Mouse (Mus musculus) stomach, postnatal 0 days (tissue): ENCODE measurements around the gene Cask. TPM values are rescaled to one million over a fixed set of nuclear protein-coding genes. Genes with fewer than 3 reads are reported as not detected.

Experiments used
- ATAC-seq: fragments of 200-750 bp; cut with Nextera tagmentation; 2 replicates; pipeline ENCODE4 v1.8.0; 2017; ENCODE audit not compliant: low FRiP score, low TSS enrichment
- DNase-seq: peaks from one replicate; pipeline ENCODE4 v3.0.0-alpha.2; 2016; ENCODE audit warnings: low spot score
- H3K27ac ChIP-seq: fragments of 300-500 bp; sonication (generic); replicated peaks from 2 replicates; pipeline ENCODE4 v1.5.1; 2014; ENCODE audit warnings: mild to moderate bottlenecking, control low read depth
- H3K27me3 ChIP-seq: fragments of 300-500 bp; sonication (generic); 2 replicates; pipeline ENCODE4 v1.6.1; 2014; ENCODE audit warnings: low read length; ENCODE audit not compliant: control insufficient read depth, insufficient read depth
- H3K36me3 ChIP-seq: fragments of 300-500 bp; sonication (generic); 2 replicates; pipeline ENCODE4 v1.6.1; 2014; ENCODE audit warnings: low read length, mixed read lengths; ENCODE audit not compliant: control insufficient read depth, insufficient read depth
- H3K4me1 ChIP-seq: fragments of 300-500 bp; sonication (generic); replicated peaks from 2 replicates; pipeline ENCODE4 v1.6.1; 2014; ENCODE audit warnings: antibody characterized with exemption; ENCODE audit not compliant: control insufficient read depth, insufficient read depth
- H3K4me2 ChIP-seq: fragments of 300-500 bp; sonication (generic); replicated peaks from 2 replicates; pipeline ENCODE4 v1.6.1; 2014; ENCODE audit warnings: low read depth, mild to moderate bottlenecking, control low read depth, moderate library complexity
- H3K4me3 ChIP-seq: fragments of 300-500 bp; sonication (generic); 2 replicates; pipeline ENCODE4 v1.5.1; 2014; ENCODE audit warnings: low read depth, low read length, control low read depth
- H3K9ac ChIP-seq: fragments of 300-500 bp; sonication (generic); 2 replicates; pipeline ENCODE4 v1.6.1; 2014; ENCODE audit warnings: mild to moderate bottlenecking, low read length, control low read depth, mixed read lengths
- H3K9me3 ChIP-seq: fragments of 300-500 bp; sonication (generic); 2 replicates; pipeline ENCODE4 v1.6.1; 2016; ENCODE audit warnings: low read length; ENCODE audit not compliant: control insufficient read depth
- CTCF ChIP-seq: IDR thresholded peaks from 2 replicates; pipeline ENCODE4 v1.5.1; 2016; ENCODE audit warnings: antibody characterized with exemption, low read depth, mild to moderate bottlenecking, moderate library complexity
- EP300 ChIP-seq: optimal IDR thresholded peaks from 2 replicates; pipeline ENCODE3; 2016; ENCODE audit warnings: antibody characterized with exemption
- WGBS: fragments of 180-500 bp; shearing (Covaris S2); extraction: QIAGEN DNeasy Blood & Tissue Kit; methylation state at CpG from one replicate; pipeline ENCODE4 v1.1.7; 2014; 5-methylcytosine and 5-hydroxymethylcytosine counted together
- polyA plus RNA-seq: library from polyadenylated mRNA; unstranded; fragments of >200 nt; fragmentation: Nextera tagmentation; extraction: Ambion mirVana; gene quantifications from 2 replicates; pipeline ENCODE4 v1.2.1, GENCODE M21; 2015

Gene Cask
- polyA plus RNA-seq, 1 experiment from 2014 or later: 9.3 TPM

GRCm38 (mm10) chrX:13710174-13710573 is 141.0 kb downstream of the Cask start:
- no peak overlapping the region for H3K4me3 ChIP-seq
- H3K36me3 ChIP-seq: no peaks in the 10 kb centered on the region

GRCm38 (mm10) chrX:13705051-13705450 is 146.1 kb downstream of the Cask start:
- no peak overlapping the region for H3K27ac ChIP-seq
- ATAC-seq (no peak), DNase-seq (peak; percentile 30)
- no peak overlapping the region for H3K4me3 ChIP-seq
- H3K36me3 ChIP-seq: no peaks in the 10 kb centered on the region
- H3K27me3 ChIP-seq: no peaks in the 10 kb centered on the region
- H3K9ac ChIP-seq: no peak overlapping the region
- no peak overlapping the region for H3K4me2 ChIP-seq
- no peaks in the 10 kb centered on the region for H3K9me3 ChIP-seq
- WGBS: 20% methylated on average over 2 of the region's 2 CpGs
- H3K4me1 ChIP-seq: no peaks in the 10 kb centered on the region
- no peak for TF ChIP-seq EP300
- TF ChIP-seq CTCF: no peak

More at GRCm38 (mm10) chrX:13710174-13710573, 141.0 kb downstream of the Cask start:
- WGBS: 23% methylated on average over 2 of the region's 2 CpGs
- DNase-seq: peak; percentile 52
- Histone ChIP-seq H3K27me3 (no peaks in the 10 kb centered on the region), H3K9ac (no peak overlapping the region), H3K27ac (no peak overlapping the region), H3K4me1 (no peaks in the 10 kb centered on the region), H3K4me2 (no peak overlapping the region), H3K9me3 (no peaks in the 10 kb centered on the region)
- TF ChIP-seq CTCF (peak; percentile 89), EP300 (no peak)
- no peak for ATAC-seq

- Histone ChIP-seq H3K4me2 (no peak overlapping the region), H3K27me3 (no peaks in the 10 kb centered on the region), H3K4me1 (no peaks in the 10 kb centered on the region), H3K4me3 (no peak overlapping the region), H3K27ac (no peak overlapping the region), H3K9ac (no peak overlapping the region), H3K9me3 (no peaks in the 10 kb centered on the region), H3K36me3 (no peaks in the 10 kb centered on the region)
- TF ChIP-seq EP300 (no peak), CTCF (no peak)
- ATAC-seq (no peak), DNase-seq (no peak)
- WGBS: 77% methylated on average over 3 of the region's 3 CpGs
These were observed 150.5 kb downstream of the Cask start for GRCm38 (mm10) chrX:13700681-13701080.

GRCm38 (mm10) chrX:13691865-13692264 is 159.3 kb downstream of the Cask start:
- no peak overlapping the region for H3K4me3 ChIP-seq
- DNase-seq (no peak), ATAC-seq (no peak)
- TF ChIP-seq EP300 (no peak), CTCF (peak; percentile 49)
- no peaks in the 10 kb centered on the region for H3K27me3 ChIP-seq
- H3K4me2 ChIP-seq: no peak overlapping the region
- no peak overlapping the region for H3K9ac ChIP-seq
- no peaks in the 10 kb centered on the region for H3K4me1 ChIP-seq
- H3K36me3 ChIP-seq: no peaks in the 10 kb centered on the region
- H3K27ac ChIP-seq: no peak overlapping the region
- no peaks in the 10 kb centered on the region for H3K9me3 ChIP-seq
- 78% methylated on average over 4 of the region's 4 CpGs for WGBS

- no peak overlapping the region for H3K4me3 ChIP-seq
- H3K4me1 ChIP-seq: no peaks in the 10 kb centered on the region
- no peaks in the 10 kb centered on the region for H3K27me3 ChIP-seq
- ATAC-seq (no peak), DNase-seq (no peak)
- H3K36me3 ChIP-seq: no peaks in the 10 kb centered on the region
- H3K9me3 ChIP-seq: no peaks in the 10 kb centered on the region
- TF ChIP-seq EP300 (no peak), CTCF (no peak)
- H3K27ac ChIP-seq: no peak overlapping the region
- no peak overlapping the region for H3K9ac ChIP-seq
- 80% methylated on average over 2 of the region's 2 CpGs for WGBS
- H3K4me2 ChIP-seq: no peak overlapping the region
These were observed 162.8 kb downstream of the Cask start for GRCm38 (mm10) chrX:13688356-13688755.

- Histone ChIP-seq H3K27ac (no peak overlapping the region), H3K9me3 (no peaks in the 10 kb centered on the region), H3K27me3 (no peaks in the 10 kb centered on the region), H3K4me1 (no peaks in the 10 kb centered on the region), H3K4me2 (no peak overlapping the region), H3K9ac (no peak overlapping the region), H3K36me3 (no peaks in the 10 kb centered on the region), H3K4me3 (no peak overlapping the region)
- TF ChIP-seq EP300 (no peak), CTCF (no peak)
- ATAC-seq (no peak), DNase-seq (no peak)
- 94% methylated on average over 1 of the region's 1 CpGs for WGBS
These were observed 164.6 kb downstream of the Cask start for GRCm38 (mm10) chrX:13686589-13686988.
